In genomic region chr2:121358381-121358780, GRCm38 (mm10) we compare ENCODE assay signal across 8 mouse cellular contexts. TPM values are rescaled to one million over a fixed set of nuclear protein-coding genes. Genes with fewer than 3 reads are reported as not detected.
DNase-seq lines count a peak whose midpoint lies in the region; ATAC-seq and TF ChIP-seq lines count a peak whose summit lies in the region.

No protein-coding gene starts in this region.

- ATAC-seq in embryonic facial prominence, embryonic 15.5 days (ENCODE audit: insufficient number of reproducible peaks, low FRiP score, low TSS enrichment, low read depth), result peak; percentile 73
- 0 out of 2 replicates have a peak, but pooled peaks have one; percentile 10 for ATAC-seq in megakaryocyte progenitor cell, adult 5-6 weeks (replicated peaks; ENCODE audit: poor library complexity)

- H3K4me1 ChIP-seq in E14TG2a.4 (replicated peaks; ENCODE audit: low read depth, low read length), result peaks cover 48% of the 10 kb centered on the region
- H3K4me1 ChIP-seq in embryonic facial prominence, embryonic 15.5 days, result peaks cover 23% of the 10 kb centered on the region

- peaks cover 11% of the 10 kb centered on the region for H3K27me3 ChIP-seq in E14TG2a.4 (ENCODE audit: insufficient read depth, low read length)
- peaks cover 9% of the 10 kb centered on the region; the same call in 1 of the 2 replicates for H3K27me3 ChIP-seq in embryonic facial prominence, embryonic 15.5 days

- 0 out of 2 replicates have a peak, but pooled peaks cover 12% of the 10 kb centered on the region for H3K36me3 ChIP-seq in E14TG2a.4 (ENCODE audit: insufficient read depth, low read length)
- H3K36me3 ChIP-seq in embryonic facial prominence, embryonic 15.5 days, result no peaks in the 10 kb centered on the region

- DNase-seq in adrenal gland, postnatal 36 days, result peak; percentile 59 to 69
- DNase-seq in induced T-regulatory cell, adult 2 months (ENCODE audit: low read depth), result peak; percentile 63
- DNase-seq in left cerebral cortex, adult 8-10 months (ENCODE audit: low spot score in 2 of 2), result peak; percentile 68 to 88
- peak; percentile 88 to 90 for DNase-seq in right cerebral cortex, postnatal 10 days (ENCODE audit: low spot score in 2 of 2)
- no peak for DNase-seq in adipocyte (ENCODE audit: low spot score)

- peak overlapping the region; percentile 51 for H3K4me2 ChIP-seq in embryonic facial prominence, embryonic 15.5 days (replicated peaks)

- under 1% methylated on average over 16 of the region's 16 CpGs for WGBS in embryonic facial prominence, embryonic 15.5 days

- peak overlapping the region; percentile 79 for H3K4me3 ChIP-seq in E14TG2a.4 (replicated peaks; ENCODE audit: low read length)
- H3K4me3 ChIP-seq in embryonic facial prominence, embryonic 15.5 days (replicated peaks), result peak overlapping the region; percentile 36

- no peak overlapping the region for H3K9ac ChIP-seq in embryonic facial prominence, embryonic 15.5 days

- TF ChIP-seq CTCF in E14TG2a.4 (conservative IDR thresholded peaks at IDR 0.05; ENCODE audit: low read length), result no peak

- H3K27ac ChIP-seq in embryonic facial prominence, embryonic 15.5 days (replicated peaks), result no peak overlapping the region; the same call in 1 of the 2 replicates

- peaks cover 2% of the 10 kb centered on the region; the same call in 1 of the 2 replicates for H3K9me3 ChIP-seq in E14TG2a.4 (ENCODE audit: low read length)
- no peaks in the 10 kb centered on the region for H3K9me3 ChIP-seq in embryonic facial prominence, embryonic 15.5 days (replicated peaks)

RNA-seq across cellular contexts. Expression of gene Ckmt1, which starts 0.9 kb away (rescaled TPM):
- total RNA-seq in adrenal gland, postnatal 36 days (2021), result 1 to 10 TPM; 5.8 to 6.6 TPM
- polyA plus RNA-seq in embryonic facial prominence, embryonic 15.5 days (2015; fragmentation: Nextera tagmentation; extraction: Ambion mirVana), result 63.8 and 67.3 TPM in 2 replicates
- total RNA-seq in left cerebral cortex, adult 8-10 months (2022), result 100 to 1,000 TPM; 418 to 426 (median 425) TPM
- not detected in 2 replicates for total RNA-seq in megakaryocyte progenitor cell, adult 5-6 weeks (2015)
- total RNA-seq in megakaryocyte progenitor cell, adult 5-6 weeks (2017), result not detected in 2 replicates

RNA-seq across cellular contexts. Expression of gene Ppip5k1, which starts 3.2 kb away (rescaled TPM):
- 10 to 100 TPM; 49.5 to 50.3 TPM for total RNA-seq in adrenal gland, postnatal 36 days (2021)
- 12.8 TPM in 2 replicates for polyA plus RNA-seq in embryonic facial prominence, embryonic 15.5 days (2015; fragmentation: Nextera tagmentation; extraction: Ambion mirVana)
- total RNA-seq in left cerebral cortex, adult 8-10 months (2022), result 100 to 1,000 TPM; 121 to 145 (median 130) TPM
- 4.5 and 4.6 TPM in 2 replicates for total RNA-seq in megakaryocyte progenitor cell, adult 5-6 weeks (2015)
- 8.3 and 11.3 TPM in 2 replicates for total RNA-seq in megakaryocyte progenitor cell, adult 5-6 weeks (2017)

RNA-seq across cellular contexts. Expression of gene Strc, which starts 28.6 kb away (rescaled TPM):
- total RNA-seq in adrenal gland, postnatal 36 days (2021), result under 1 TPM; 0.10 to 0.76 TPM
- polyA plus RNA-seq in embryonic facial prominence, embryonic 15.5 days (2015; fragmentation: Nextera tagmentation; extraction: Ambion mirVana), result 0.08 TPM in 1 of 2 replicates, not detected in the other
- under 1 TPM; 0.09 to 0.91 (median 0.32) TPM for total RNA-seq in left cerebral cortex, adult 8-10 months (2022)
- not detected in 2 replicates for total RNA-seq in megakaryocyte progenitor cell, adult 5-6 weeks (2015)
- total RNA-seq in megakaryocyte progenitor cell, adult 5-6 weeks (2017), result not detected in 2 replicates

RNA-seq across cellular contexts. Expression of gene Pdia3, which starts 55.2 kb away (rescaled TPM):
- total RNA-seq in adrenal gland, postnatal 36 days (2021), result 100 to 1,000 TPM; 412 to 415 TPM
- polyA plus RNA-seq in embryonic facial prominence, embryonic 15.5 days (2015; fragmentation: Nextera tagmentation; extraction: Ambion mirVana), result 751 and 770 TPM in 2 replicates
- total RNA-seq in left cerebral cortex, adult 8-10 months (2022), result 100 to 1,000 TPM; 140 to 171 (median 153) TPM
- 499 and 555 TPM in 2 replicates for total RNA-seq in megakaryocyte progenitor cell, adult 5-6 weeks (2015)
- total RNA-seq in megakaryocyte progenitor cell, adult 5-6 weeks (2017), result 404 and 432 TPM in 2 replicates

RNA-seq across cellular contexts. Expression of gene Catsper2, which starts 55.2 kb away (rescaled TPM):
- 1 to 10 TPM; 1.9 to 2.9 TPM for total RNA-seq in adrenal gland, postnatal 36 days (2021)
- 3.0 and 3.3 TPM in 2 replicates for polyA plus RNA-seq in embryonic facial prominence, embryonic 15.5 days (2015; fragmentation: Nextera tagmentation; extraction: Ambion mirVana)
- total RNA-seq in left cerebral cortex, adult 8-10 months (2022), result 1 to 10 TPM; 4.2 to 5.9 (median 5.1) TPM
- 1.2 and 2.1 TPM in 2 replicates for total RNA-seq in megakaryocyte progenitor cell, adult 5-6 weeks (2015)
- 0.62 and 1.8 TPM in 2 replicates for total RNA-seq in megakaryocyte progenitor cell, adult 5-6 weeks (2017)

Comparison
In these comparisons a context has a peak if more than half of its experiments do, and no peak if none do; other contexts are left out.
1. RNA of gene Ckmt1, which starts 0.9 kb away (total RNA-seq): 418 to 426 TPM in left cerebral cortex, adult 8-10 months; 5.8 to 6.6 TPM in adrenal gland, postnatal 36 days and not detected in megakaryocyte progenitor cell, adult 5-6 weeks; every median in the first group is over 10 times any median in the second.
2. RNA of gene Ppip5k1, which starts 3.2 kb away (total RNA-seq): 121 to 145 TPM in left cerebral cortex, adult 8-10 months and 49.5 to 50.3 TPM in adrenal gland, postnatal 36 days; 4.5 to 11.3 TPM in megakaryocyte progenitor cell, adult 5-6 weeks; every median in the first group is over 4 times any median in the second.